Mouse (Mus musculus): ENCODE results near the gene Grn. TPM values are rescaled to one million over a fixed set of nuclear protein-coding genes. Genes with fewer than 3 reads are reported as not detected.

The Grn gene
- total RNA-seq, 1 experiment = 81.5 TPM

- Histone ChIP-seq H3K9ac (ENCODE audit: insufficient read depth, low read depth, low read length, poor library complexity, severe bottlenecking) (no peak overlapping the region; the same call in 1 of the 2 replicates), H3K4me3 (ENCODE audit: insufficient read depth in 1 of 2, low read depth in 1 of 2, low read length in 2 of 2, poor library complexity in 1 of 2, severe bottlenecking in 1 of 2) (no peak overlapping the region), H3K4me1 (ENCODE audit: control insufficient read depth in 2 of 2, insufficient read depth in 2 of 2, low read length in 2 of 2, poor library complexity in 1 of 2) (peaks cover 0 to 16% of the 10 kb centered on the region in 2 experiments; a peak in 1 of 4 replicates), H3K36me3 (ENCODE audit: control insufficient read depth, insufficient read depth, low read length, poor library complexity, severe bottlenecking) (peaks cover 21% of the 10 kb centered on the region), H3K27ac (ENCODE audit: insufficient read depth, low read depth, low read length, poor library complexity, severe bottlenecking) (no peak overlapping the region), H3K9me3 (ENCODE audit: control insufficient read depth, insufficient read depth, low read depth, low read length) (no peaks in the 10 kb centered on the region)
- TF ChIP-seq HCFC1 (IDR thresholded peaks at IDR 0.05; ENCODE audit: borderline replicate concordance, insufficient read depth, low read length) (no peak), ZNF384 (IDR thresholded peaks at IDR 0.05; ENCODE audit: low read depth, low read length) (no peak)
- in situ Hi-C loops (cut with MboI; ENCODE audit: low sequenced_read_pairs in 2 of 2, unreplicated experiment in 2 of 2) = loop anchor here in 1 of 2 experiments (10.0 kb wide), 1 partner anchor 115 kb away; no protein-coding TSS in a partner anchor
- DNase-seq (ENCODE audit: low read depth, low spot score) = no peak
Observed at GRCm38 (mm10) chr11:102439093-102440082, 9.3 kb downstream of the Grn start.

DNA sequence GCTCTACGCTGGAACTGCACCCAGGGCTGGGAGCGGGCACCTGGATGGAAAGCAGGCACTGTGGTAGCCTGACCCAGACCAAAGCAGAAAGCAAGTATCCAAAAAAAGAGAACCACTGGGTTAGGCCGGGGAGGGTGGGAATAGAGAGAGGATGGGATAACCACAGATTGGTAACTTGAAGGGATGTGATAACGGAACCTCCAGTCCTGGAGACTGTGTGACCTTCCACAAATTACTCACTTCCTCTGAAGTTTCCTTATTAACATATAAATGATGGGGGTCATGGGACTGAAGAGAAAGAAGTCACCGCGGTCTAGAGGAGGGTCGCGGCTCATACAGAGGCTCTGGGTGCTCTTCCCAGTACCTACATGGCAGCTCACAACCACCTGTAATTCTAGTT, 10.1 kb downstream of the Grn start:
- H3K27ac ChIP-seq (ENCODE audit: insufficient read depth, low read depth, low read length, poor library complexity, severe bottlenecking) = no peak overlapping the region
- no peak overlapping the region; a peak in 1 of 4 replicates for H3K4me3 ChIP-seq (ENCODE audit: insufficient read depth in 1 of 2, low read depth in 1 of 2, low read length in 2 of 2, poor library complexity in 1 of 2, severe bottlenecking in 1 of 2)
- TF ChIP-seq CHD2 (IDR thresholded peaks at IDR 0.05; ENCODE audit: low read depth, low read length) = no peak
- TF ChIP-seq ZC3H11A (IDR thresholded peaks at IDR 0.05; ENCODE audit: borderline replicate concordance, low read depth, low read length) = no peak
- no peak for TF ChIP-seq ZNF384 (IDR thresholded peaks at IDR 0.05; ENCODE audit: low read depth, low read length)
- TF ChIP-seq HCFC1 (IDR thresholded peaks at IDR 0.05; ENCODE audit: borderline replicate concordance, insufficient read depth, low read length) = no peak
- no peak for TF ChIP-seq MAFK (IDR thresholded peaks at IDR 0.05; ENCODE audit: insufficient read depth, low read depth, low read length)
- peaks cover 0 to 18% of the 10 kb centered on the region in 2 experiments; a peak in 2 of 4 replicates for H3K4me1 ChIP-seq (ENCODE audit: control insufficient read depth in 2 of 2, insufficient read depth in 2 of 2, low read length in 2 of 2, poor library complexity in 1 of 2)
- H3K9ac ChIP-seq (ENCODE audit: insufficient read depth, low read depth, low read length, poor library complexity, severe bottlenecking) = no peak overlapping the region
- peaks cover 13% of the 10 kb centered on the region; the same call in 1 of the 2 replicates for H3K36me3 ChIP-seq (ENCODE audit: control insufficient read depth, insufficient read depth, low read length, poor library complexity, severe bottlenecking)
- no peaks in the 10 kb centered on the region for H3K9me3 ChIP-seq (ENCODE audit: control insufficient read depth, insufficient read depth, low read depth, low read length)
- DNase-seq (ENCODE audit: low read depth, low spot score) = no peak
- in situ Hi-C loops (cut with MboI; ENCODE audit: low sequenced_read_pairs in 2 of 2, unreplicated experiment in 2 of 2) = no loop called here

DNA sequence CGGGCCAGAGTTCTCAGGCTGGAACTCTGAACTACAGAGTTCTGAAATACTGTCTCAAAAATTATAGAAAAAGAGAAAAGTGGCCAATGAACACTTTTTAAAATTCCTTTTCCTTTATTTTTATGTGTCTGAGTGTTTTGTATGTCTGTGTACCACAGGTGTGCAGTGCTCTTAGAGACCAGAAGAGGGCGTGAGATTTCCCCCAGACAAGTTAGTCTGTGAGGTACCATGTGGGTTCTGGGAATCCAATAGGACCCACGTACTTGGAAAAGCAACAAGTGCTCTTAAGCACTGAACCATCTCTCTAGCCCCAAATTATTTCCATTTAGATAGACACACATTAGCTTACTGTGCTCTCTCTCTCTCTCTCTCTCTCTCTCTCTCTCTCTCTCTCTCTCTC, 11.3 kb downstream of the Grn start:
- Histone ChIP-seq H3K4me1 (ENCODE audit: control insufficient read depth in 2 of 2, insufficient read depth in 2 of 2, low read length in 2 of 2, poor library complexity in 1 of 2) (peaks cover 0 to 27% of the 10 kb centered on the region in 2 experiments; a peak in 2 of 4 replicates), H3K9me3 (ENCODE audit: control insufficient read depth, insufficient read depth, low read depth, low read length) (no peaks in the 10 kb centered on the region), H3K36me3 (ENCODE audit: control insufficient read depth, insufficient read depth, low read length, poor library complexity, severe bottlenecking) (peaks cover 2% of the 10 kb centered on the region; the same call in 1 of the 2 replicates), H3K9ac (ENCODE audit: insufficient read depth, low read depth, low read length, poor library complexity, severe bottlenecking) (no peak overlapping the region), H3K4me3 (ENCODE audit: insufficient read depth in 1 of 2, low read depth in 1 of 2, low read length in 2 of 2, poor library complexity in 1 of 2, severe bottlenecking in 1 of 2) (no peak overlapping the region), H3K27ac (ENCODE audit: insufficient read depth, low read depth, low read length, poor library complexity, severe bottlenecking) (no peak overlapping the region)
- in situ Hi-C loops (cut with MboI; ENCODE audit: low sequenced_read_pairs in 2 of 2, unreplicated experiment in 2 of 2) = no loop called here
- DNase-seq (ENCODE audit: low read depth, low spot score) = no peak
- no peak; the same call in 1 of the 2 replicates for TF ChIP-seq ZC3H11A (IDR thresholded peaks at IDR 0.05; ENCODE audit: borderline replicate concordance, low read depth, low read length)
- no peak for TF ChIP-seq CHD2 (IDR thresholded peaks at IDR 0.05; ENCODE audit: low read depth, low read length)
- no peak for TF ChIP-seq MAFK (IDR thresholded peaks at IDR 0.05; ENCODE audit: insufficient read depth, low read depth, low read length)
- no peak for TF ChIP-seq HCFC1 (IDR thresholded peaks at IDR 0.05; ENCODE audit: borderline replicate concordance, insufficient read depth, low read length)
- TF ChIP-seq ZNF384 (IDR thresholded peaks at IDR 0.05; ENCODE audit: low read depth, low read length) = no peak

DNA sequence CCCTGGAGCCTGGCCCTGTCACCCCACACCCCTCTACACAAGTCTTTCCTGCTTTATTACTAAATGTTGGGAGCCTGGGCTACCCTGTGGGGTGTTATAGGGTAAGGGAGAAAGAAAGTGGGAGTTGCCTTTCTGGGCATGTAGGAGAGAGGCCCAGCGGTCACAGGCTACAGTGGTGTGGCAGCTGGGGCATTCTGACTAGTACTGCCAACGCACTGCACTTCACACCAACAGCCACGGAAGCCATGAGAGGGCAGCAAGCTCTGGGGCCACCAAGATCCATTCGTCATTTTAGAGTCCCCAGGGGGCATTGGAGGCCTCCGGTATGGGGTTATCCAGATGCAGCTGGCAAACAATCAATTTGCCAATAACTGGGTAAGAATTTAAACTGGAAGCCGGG, 12.0 kb downstream of the Grn start:
- Histone ChIP-seq H3K9me3 (ENCODE audit: control insufficient read depth, insufficient read depth, low read depth, low read length) (no peaks in the 10 kb centered on the region), H3K9ac (ENCODE audit: insufficient read depth, low read depth, low read length, poor library complexity, severe bottlenecking) (no peak overlapping the region), H3K36me3 (ENCODE audit: control insufficient read depth, insufficient read depth, low read length, poor library complexity, severe bottlenecking) (no peaks in the 10 kb centered on the region), H3K27ac (ENCODE audit: insufficient read depth, low read depth, low read length, poor library complexity, severe bottlenecking) (no peak overlapping the region), H3K4me3 (ENCODE audit: insufficient read depth in 1 of 2, low read depth in 1 of 2, low read length in 2 of 2, poor library complexity in 1 of 2, severe bottlenecking in 1 of 2) (no peak overlapping the region), H3K4me1 (ENCODE audit: control insufficient read depth in 2 of 2, insufficient read depth in 2 of 2, low read length in 2 of 2, poor library complexity in 1 of 2) (peaks cover 0 to 29% of the 10 kb centered on the region in 2 experiments; a peak in 2 of 4 replicates)
- DNase-seq (ENCODE audit: low read depth, low spot score) = no peak
- TF ChIP-seq ZNF384 (IDR thresholded peaks at IDR 0.05; ENCODE audit: low read depth, low read length) (no peak), HCFC1 (IDR thresholded peaks at IDR 0.05; ENCODE audit: borderline replicate concordance, insufficient read depth, low read length) (no peak), MAFK (IDR thresholded peaks at IDR 0.05; ENCODE audit: insufficient read depth, low read depth, low read length) (no peak), ZC3H11A (IDR thresholded peaks at IDR 0.05; ENCODE audit: borderline replicate concordance, low read depth, low read length) (no peak), CHD2 (IDR thresholded peaks at IDR 0.05; ENCODE audit: low read depth, low read length) (no peak)
- in situ Hi-C loops (cut with MboI; ENCODE audit: low sequenced_read_pairs in 2 of 2, unreplicated experiment in 2 of 2) = no loop called here
